Mouse (Mus musculus): ENCODE results near the gene 0610030E20Rik.

Gene 0610030E20Rik

DNA sequence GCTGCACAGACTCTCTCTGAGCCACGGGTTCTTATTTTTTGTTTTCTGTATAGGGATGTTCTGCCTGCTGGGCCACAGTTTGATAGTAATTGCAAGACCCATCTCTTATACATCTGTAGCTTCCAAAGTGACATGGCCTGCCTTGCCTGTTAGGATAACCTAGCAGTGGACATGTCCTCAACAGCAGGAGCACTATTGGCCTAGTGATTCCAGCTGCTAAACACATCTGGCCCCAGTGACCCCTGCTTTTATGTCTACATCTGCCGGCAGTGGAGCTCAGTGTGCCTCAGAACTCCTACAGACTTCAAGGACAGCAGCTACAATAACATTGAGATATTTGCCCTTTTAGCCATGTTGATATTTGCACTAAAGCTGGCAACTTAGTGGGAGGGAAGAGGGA is 52.9 kb downstream of the 0610030E20Rik start:
- DNase-seq, result no peak

DNA sequence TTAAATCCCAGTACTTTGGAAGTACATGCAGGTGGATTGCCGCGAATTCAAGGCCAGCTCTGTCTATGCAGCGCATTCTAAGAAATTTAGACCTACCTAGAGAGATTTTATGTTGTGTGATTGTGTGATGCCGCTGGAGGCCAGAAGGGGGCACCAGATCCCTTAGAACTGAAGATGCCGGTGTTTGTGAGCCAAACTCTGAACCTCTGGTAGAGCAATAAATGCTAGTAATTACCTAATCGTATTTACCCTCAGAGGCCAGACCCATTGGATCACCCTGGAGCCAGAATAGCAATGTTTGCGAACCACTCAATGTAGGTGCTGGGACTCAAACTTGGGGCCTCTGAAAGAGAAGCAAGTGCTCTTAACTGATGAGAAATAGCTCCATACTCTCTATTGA is 54.8 kb downstream of the 0610030E20Rik start:
- DNase-seq, result peak; percentile 71 to 80
